Mouse (Mus musculus): ENCODE measurements at regions not wholly inside any gene's neighbourhood (a gene's known extent, or its start where the extent isn't known, plus 50 kb on each side); places are given as distances from the start of the nearest gene placed in this dataset.

GRCm38 (mm10) chr13:59370141-59370816, 214.7 kb downstream of the Agtpbp1 start:
- TF ChIP-seq POLR2A (IDR thresholded peaks at IDR 0.05; ENCODE audit: insufficient read depth, low read length), result no peak
- TF ChIP-seq CTCF (IDR thresholded peaks at IDR 0.05; ENCODE audit: low read depth, low read length), result no peak
- TF ChIP-seq EP300 (IDR thresholded peaks at IDR 0.05; ENCODE audit: insufficient read depth, low read depth, low read length), result no peak
